Mouse (Mus musculus) liver, postnatal 0 days (tissue): ENCODE measurements around the gene Mfn1. TPM values are rescaled to one million over a fixed set of nuclear protein-coding genes. Genes with fewer than 3 reads are reported as not detected.

Experiments
- ATAC-seq: fragments of 200-750 bp; cut with Nextera tagmentation; 2 replicates; pipeline ENCODE4 v1.8.0; 2017; ENCODE audit warnings: mild to moderate bottlenecking, moderate library complexity
- DNase-seq: peaks from one replicate; pipeline ENCODE4 v3.0.0-alpha.2; 2016
- H3K27ac ChIP-seq: fragments of 300-500 bp; sonication (generic); 2 replicates; pipeline ENCODE4 v1.5.1; 2014; ENCODE audit warnings: antibody characterized with exemption, moderate library complexity, mild to moderate bottlenecking, low read depth
- H3K27me3 ChIP-seq: fragments of 300-500 bp; sonication (generic); 2 replicates; pipeline ENCODE4 v1.6.1; 2014; ENCODE audit warnings: low read length, control low read depth, mixed read lengths; ENCODE audit not compliant: insufficient read depth
- H3K36me3 ChIP-seq: fragments of 300-500 bp; sonication (generic); replicated peaks from 2 replicates; pipeline ENCODE4 v1.6.1; 2014; ENCODE audit warnings: mild to moderate bottlenecking, control low read depth, low read length, moderate library complexity, mixed read lengths; ENCODE audit not compliant: insufficient read depth
- H3K4me1 ChIP-seq: fragments of 300-500 bp; sonication (generic); 2 replicates; pipeline ENCODE4 v1.6.1; 2014; ENCODE audit warnings: antibody characterized with exemption, mild to moderate bottlenecking, control low read depth; ENCODE audit not compliant: insufficient read depth
- H3K4me2 ChIP-seq: fragments of 300-500 bp; sonication (generic); 2 replicates; pipeline ENCODE4 v1.6.1; 2014; ENCODE audit warnings: low read depth, mild to moderate bottlenecking, low read length, moderate library complexity, mixed read lengths
- H3K4me3 ChIP-seq: fragments of 300-500 bp; sonication (generic); 2 replicates; pipeline ENCODE4 v1.5.1; 2014; ENCODE audit warnings: low read depth, low read length
- H3K9ac ChIP-seq: fragments of 300-500 bp; sonication (generic); replicated peaks from 2 replicates; pipeline ENCODE4 v1.6.1; 2014; ENCODE audit warnings: mild to moderate bottlenecking, moderate library complexity
- H3K9me3 ChIP-seq: fragments of 300-500 bp; sonication (generic); 2 replicates; pipeline ENCODE4 v1.6.1; 2016; ENCODE audit warnings: mild to moderate bottlenecking, control low read depth, low read length, mixed read lengths
- CTCF ChIP-seq: sonication (generic); IDR thresholded peaks from 2 replicates; pipeline ENCODE4 v1.5.1; 2016; ENCODE audit warnings: antibody characterized with exemption, low read depth
- EP300 ChIP-seq: IDR thresholded peaks from 2 replicates; pipeline ENCODE4 v1.6.1; 2016; ENCODE audit warnings: antibody characterized with exemption, low read depth, mild to moderate bottlenecking
- WGBS: fragments of 180-500 bp; shearing (Covaris S2); extraction: QIAGEN DNeasy Blood & Tissue Kit; methylation state at CpG from one replicate; pipeline ENCODE4 v1.1.7; 2014; ENCODE audit not compliant: insufficient replicate concordance; 5-methylcytosine and 5-hydroxymethylcytosine counted together
- polyA plus RNA-seq: library from polyadenylated mRNA; unstranded; fragments of >200 nt; fragmentation: Nextera tagmentation; extraction: Ambion mirVana; gene quantifications from 2 replicates; pipeline ENCODE4 v1.2.1, GENCODE M21; 2015

Gene Mfn1
- polyA plus RNA-seq, 1 experiment from 2014 or later = 19.5 TPM

GRCm38 (mm10) chr3:32628141-32628540, 98.9 kb downstream of the Mfn1 start:
- TF ChIP-seq EP300 (no peak), CTCF (no peak)
- WGBS = 73% methylated on average over 7 of the region's 7 CpGs
- H3K27ac ChIP-seq = no peak overlapping the region
- DNase-seq (no peak), ATAC-seq (no peak)
- H3K9ac ChIP-seq = no peak overlapping the region
- H3K36me3 ChIP-seq = no peaks in the 10 kb centered on the region
- no peaks in the 10 kb centered on the region for H3K9me3 ChIP-seq
- no peak overlapping the region for H3K4me2 ChIP-seq
- H3K4me3 ChIP-seq = no peak overlapping the region
- H3K4me1 ChIP-seq = no peaks in the 10 kb centered on the region
- H3K27me3 ChIP-seq = no peaks in the 10 kb centered on the region

Other genes with a start within 250 kb of the Mfn1 start
- gene Zmat3, start 163.5 kb upstream of the Mfn1 start, polyA plus RNA-seq = 0.62 and 0.73 TPM in 2 replicates
- gene Pik3ca, start 131.8 kb upstream of the Mfn1 start, polyA plus RNA-seq = 3.4 and 3.9 TPM in 2 replicates
- gene Kcnmb3, start 37.2 kb upstream of the Mfn1 start, polyA plus RNA-seq = not detected in 2 replicates
- 13.5 and 14.0 TPM in 2 replicates for gene Zfp639, start 19.2 kb upstream of the Mfn1 start, polyA plus RNA-seq
- gene Gnb4, start 87.1 kb downstream of the Mfn1 start, polyA plus RNA-seq = 6.6 and 6.7 TPM in 2 replicates
- gene Actl6a, start 176.8 kb downstream of the Mfn1 start, polyA plus RNA-seq = 40.0 and 42.1 TPM in 2 replicates
- gene Ndufb5, start 207.5 kb downstream of the Mfn1 start, polyA plus RNA-seq = 235 and 240 TPM in 2 replicates
- gene Mrpl47, start 208.1 kb downstream of the Mfn1 start, polyA plus RNA-seq = 15.2 and 18.2 TPM in 2 replicates